Mouse (Mus musculus): ENCODE measurements around the gene Actc1.

Actc1 gene

DNA sequence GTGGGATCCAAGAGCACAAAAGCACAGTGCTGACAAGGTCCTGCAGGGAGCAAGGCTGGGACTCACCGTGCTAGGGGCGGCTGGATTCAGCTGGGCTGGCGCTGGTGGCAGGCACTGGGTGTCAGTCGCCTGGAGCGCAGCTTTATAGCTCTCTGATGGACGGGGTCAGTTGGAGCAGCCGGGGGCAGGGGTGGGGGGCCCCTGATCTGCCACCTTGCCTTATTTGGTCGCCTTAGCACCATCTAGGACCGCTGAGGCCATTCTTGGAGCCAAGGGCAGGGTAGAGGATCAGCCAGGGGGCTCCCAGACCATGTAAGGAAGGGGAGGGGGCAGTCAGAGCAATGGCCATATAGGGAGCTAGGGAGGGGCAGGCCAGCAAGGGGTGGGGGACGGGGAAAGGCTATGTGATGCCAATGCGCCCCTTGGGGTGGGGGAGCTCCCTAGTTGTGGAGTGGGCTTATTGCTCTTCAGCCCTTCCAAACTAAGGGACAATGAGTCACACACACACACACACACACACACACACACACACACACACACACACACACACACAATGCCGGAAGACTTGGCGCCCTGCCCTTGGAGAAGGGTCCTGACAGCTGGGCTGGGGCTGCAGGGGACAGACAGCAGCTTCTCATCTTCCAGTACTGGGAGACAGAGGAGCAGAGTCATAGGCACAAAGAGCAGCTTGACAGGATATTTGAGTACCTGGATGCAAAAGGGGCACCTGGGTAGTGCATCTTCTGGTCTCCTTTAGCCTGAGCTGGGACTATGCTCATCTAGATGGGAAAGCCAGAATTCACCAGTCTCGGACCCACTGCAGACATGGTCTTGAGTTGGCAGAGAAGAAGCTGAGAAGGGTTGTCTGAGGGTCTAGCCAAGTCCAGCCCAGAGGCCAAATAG lies at the start of gene Actc1:
TSS of gene Actc1 (minus strand) at position 853 of the 903 bp plus-strand sequence.
- peak; percentile 29 for DNase-seq

GRCm38 (mm10) chr2:114102471-114102870 lies 49.1 kb upstream of the Actc1 start:
- no peak for DNase-seq

DNA sequence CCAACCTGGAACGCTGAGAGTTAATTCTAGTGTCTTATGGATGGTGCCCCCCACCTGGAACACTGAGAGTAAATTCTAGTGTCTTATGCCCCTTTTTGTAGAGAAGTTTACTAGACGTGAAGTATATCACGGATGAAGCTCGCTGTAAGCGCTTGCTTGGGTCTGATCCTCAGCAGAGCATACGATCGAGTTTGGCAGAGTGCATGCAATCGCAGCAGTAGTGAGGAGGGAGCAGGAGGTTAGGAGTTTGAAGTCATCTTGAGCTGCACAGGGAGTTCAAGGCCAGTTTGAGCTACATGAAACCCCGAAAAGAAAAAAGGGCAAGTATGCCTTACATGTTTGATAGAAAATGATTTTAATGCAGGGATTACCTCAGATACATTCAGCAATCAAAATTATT lies 47.5 kb upstream of the Actc1 start:
- no peak for DNase-seq

DNA sequence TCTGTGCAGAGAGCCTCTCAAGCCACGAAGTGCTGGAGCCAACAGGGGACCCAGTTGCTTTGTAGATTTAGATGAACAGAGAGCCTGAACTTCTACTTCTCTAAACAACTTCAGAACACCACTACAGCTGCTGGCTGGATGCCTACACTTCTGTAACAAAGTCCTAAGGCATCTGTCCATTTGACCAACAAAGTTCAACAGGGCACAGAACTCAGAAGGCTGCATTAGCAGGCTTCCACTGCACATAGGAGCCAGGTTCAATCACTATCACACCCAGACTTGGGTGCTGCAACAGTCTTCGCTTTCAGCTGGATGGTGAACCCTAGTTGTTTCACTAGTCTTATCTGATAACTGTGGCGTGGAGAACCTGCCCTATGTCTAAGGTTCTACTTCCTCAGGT lies 46.5 kb upstream of the Actc1 start:
- DNase-seq, result no peak

DNA sequence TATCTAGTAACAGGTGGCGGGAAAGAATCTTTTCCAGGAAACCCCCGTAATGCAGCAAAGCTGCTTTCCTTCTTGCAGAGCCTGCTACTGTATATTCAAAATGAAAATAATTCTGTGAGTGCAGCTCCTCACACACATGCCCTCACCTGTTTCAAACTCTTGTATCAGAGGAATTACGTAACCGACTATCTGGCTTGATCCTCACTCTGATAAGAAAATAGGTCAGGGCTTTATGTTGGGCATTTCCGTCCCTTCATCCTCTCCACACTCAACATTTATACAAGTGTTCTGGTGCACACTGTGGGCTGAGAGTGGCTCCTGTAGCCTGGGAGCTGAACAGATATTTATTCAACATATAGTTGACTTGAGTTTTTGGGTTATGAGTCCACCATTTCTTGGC lies 45.8 kb upstream of the Actc1 start:
- no peak for DNase-seq

- DNase-seq, result no peak
Observed at GRCm38 (mm10) chr2:114097627-114098026, 44.3 kb upstream of the Actc1 start.

DNA sequence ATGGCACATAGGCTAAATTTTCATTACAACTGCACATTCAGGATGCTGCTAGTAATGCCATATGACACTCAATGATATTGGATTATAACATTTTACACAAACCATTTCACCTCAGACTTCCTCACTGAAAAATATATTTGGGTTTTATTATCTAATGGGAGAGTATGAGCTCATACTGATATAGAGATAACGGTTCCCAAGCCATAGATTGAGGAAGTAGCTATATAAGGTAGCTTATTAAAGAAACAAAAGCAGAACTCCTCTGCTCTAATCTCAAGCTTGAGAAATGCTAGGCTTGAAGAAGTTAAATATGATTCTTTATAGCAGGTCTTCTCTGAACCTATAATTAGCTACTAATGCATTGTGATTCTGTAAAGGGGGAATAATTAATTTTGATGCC lies 43.2 kb upstream of the Actc1 start:
- no peak for DNase-seq

GRCm38 (mm10) chr2:114095348-114095747 lies 42.0 kb upstream of the Actc1 start:
- no peak for DNase-seq

DNA sequence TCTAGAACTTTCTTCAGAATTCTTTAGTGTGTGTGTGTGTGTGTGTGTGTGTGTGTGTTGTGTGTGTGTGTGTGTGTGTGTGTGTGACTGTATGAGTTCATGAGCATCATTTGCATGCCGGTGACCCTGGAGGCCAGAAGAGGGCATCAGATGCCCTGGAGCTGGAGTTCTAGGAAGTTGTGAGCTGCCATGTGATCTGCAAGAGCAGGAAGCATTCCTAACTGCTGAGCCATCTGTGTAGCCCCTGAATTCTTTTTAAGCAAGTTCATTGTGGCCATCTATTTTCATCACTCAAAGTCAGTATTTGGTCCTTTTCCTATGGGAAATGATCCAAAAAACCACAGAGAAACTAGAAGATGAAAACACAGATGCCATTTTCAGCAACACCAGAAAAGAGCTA lies 41.3 kb upstream of the Actc1 start:
- DNase-seq, result no peak

- DNase-seq, result no peak
Observed at GRCm38 (mm10) chr2:114093577-114093976, 40.2 kb upstream of the Actc1 start.

DNA sequence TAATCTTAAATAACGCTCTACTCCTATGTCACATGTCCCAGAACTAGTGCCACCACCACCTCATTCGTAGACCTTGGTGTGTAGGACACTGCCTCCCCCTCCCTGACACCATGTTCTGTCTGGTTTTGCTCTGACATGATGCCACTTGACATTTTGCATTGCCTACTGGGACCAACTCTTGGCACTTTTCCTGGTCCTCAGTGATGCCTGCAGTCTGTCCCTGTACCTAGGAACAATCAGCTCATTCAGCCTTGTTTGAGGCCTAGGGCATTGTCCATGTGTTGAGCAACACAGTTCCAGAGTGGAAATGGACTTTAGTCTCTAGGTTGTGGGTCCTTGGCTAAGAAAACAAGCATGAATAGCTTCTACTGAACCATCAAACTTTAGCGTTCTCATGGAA lies 36.5 kb upstream of the Actc1 start:
- DNase-seq, result no peak

- DNase-seq, result no peak
Observed at GRCm38 (mm10) chr2:114087271-114087670, 33.9 kb upstream of the Actc1 start.

DNA sequence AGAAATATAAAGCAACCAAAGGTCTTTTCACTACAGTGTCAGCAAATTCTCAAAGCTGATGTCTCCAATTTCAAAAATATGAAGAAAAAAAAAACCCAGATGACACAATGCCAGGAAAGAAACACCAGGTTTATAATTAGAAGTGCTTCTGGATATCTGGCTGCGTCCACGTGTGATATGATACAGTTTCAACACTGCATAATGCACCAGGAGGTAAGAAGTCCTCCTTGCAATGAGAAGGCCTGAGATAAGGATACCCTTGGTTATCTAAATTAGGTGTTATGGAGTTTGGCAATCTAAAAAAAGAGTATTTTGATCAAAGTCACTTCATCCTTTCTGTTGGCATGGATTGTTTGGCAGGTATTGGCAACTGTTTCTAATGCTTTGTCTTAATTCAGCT lies 18.5 kb upstream of the Actc1 start:
- DNase-seq, result no peak

- DNase-seq, result no peak
Observed at GRCm38 (mm10) chr2:114066226-114066625, 12.9 kb upstream of the Actc1 start.

DNA sequence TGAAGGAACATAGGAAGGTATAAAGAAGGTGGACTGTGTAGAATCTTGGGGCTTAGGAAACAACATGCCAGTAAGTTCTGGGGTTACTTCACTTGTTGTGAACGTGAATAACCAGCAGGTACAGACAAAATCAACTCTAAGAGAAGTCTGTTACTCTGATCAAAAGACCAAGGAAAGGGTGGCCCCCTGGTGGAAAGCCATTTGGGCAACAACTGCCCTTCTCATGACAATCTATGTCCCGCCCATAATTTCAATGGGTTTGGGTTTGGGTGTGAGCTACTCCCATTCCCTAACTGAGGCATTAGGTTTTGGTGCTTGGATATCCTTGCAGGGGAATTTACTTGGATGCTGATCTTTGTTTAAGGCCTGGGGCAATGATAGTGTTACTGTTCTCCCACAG lies 10.7 kb upstream of the Actc1 start:
- no peak for DNase-seq

DNA sequence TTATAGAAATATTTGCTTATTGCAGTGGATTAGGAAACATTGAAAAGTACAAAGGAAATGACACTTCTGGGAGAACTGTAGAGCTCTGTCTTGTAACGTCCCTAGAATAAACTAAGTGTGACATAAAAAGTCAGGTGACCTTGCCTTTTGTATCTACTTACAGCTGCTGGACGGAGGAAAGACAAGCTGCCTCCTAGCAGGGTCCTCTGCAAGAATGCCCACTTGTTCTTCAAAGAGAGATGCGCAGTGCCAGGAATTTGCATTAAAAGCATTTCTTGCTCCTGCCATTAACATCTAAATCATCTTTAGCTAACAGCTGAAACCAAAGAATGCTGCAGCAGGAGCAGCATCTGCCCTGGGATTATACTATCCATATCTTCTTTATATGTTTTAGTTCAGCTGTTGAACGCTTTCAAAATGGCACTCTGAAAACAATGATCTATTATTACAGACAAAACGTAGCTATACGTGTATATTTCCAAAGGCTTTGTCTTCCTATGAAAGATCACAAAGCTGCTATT lies 6.8 kb upstream of the Actc1 start:
- no peak for DNase-seq

DNA sequence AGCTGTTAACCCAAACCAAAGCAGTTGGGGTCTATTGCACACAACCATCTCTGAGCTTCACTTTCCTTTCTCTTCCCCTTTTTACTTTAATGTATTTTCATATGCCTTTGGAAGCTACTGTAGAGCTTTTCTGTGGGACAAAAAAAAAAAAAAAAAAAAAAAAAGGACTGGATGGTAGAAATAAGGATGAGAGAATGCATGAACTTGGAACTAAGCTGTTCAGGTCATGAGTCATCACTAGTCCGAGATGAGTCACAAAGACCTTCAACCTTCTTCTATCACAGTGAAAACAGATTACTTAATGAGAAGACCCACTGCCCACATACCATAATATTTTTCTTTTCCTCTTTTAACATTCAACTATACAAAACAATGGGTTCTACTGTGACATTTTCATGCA lies 6.3 kb upstream of the Actc1 start:
- DNase-seq, result no peak

DNA sequence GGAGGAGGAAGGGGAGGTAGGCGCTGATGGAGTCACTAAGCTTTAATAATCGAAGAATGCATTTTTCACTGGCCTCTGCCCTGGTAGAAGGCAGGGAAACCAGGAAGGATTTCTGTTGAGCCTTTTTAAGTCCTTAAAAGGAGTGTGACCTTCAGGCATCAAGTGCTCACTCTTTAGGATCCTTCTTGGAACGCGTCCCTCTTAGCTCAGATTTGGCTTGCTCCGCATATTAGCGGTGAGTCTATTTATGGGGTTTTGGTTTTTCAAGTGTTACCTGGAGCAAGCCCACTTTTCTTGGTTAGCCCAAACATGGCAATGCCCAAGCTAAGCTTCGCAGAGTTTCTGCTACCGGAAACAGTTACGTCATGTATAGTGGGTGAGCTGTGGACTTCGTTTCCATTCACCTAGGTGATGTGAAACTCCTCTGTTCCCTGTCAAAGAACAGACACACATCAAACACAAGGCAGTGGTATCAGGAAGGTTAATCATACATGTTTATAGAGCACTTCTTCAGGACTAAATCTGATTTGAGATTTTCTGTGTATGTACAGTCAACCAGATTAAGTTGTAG lies 5.0 kb upstream of the Actc1 start:
- no peak for DNase-seq

- DNase-seq, result no peak
Observed at GRCm38 (mm10) chr2:114057303-114057853, 4.0 kb upstream of the Actc1 start.

DNA sequence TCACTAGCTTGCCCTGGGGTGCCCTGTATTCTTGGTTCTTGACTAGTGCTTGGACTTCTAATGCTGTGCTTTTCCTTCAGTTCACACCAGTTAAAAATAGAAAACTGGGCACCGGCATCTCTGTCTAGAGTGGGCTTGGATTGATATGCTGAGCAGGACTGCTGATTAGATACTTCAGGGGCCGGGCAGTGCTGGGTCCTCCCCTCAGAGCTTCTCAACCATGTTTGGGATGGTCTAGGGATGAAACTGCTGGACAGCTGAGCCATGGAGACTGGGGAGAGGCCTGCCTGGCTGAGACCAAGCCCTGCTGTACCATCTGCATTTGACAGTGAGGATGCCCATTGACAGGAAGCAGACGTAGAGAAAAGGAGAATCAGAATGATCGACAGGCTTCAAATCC lies 781 bp upstream of the Actc1 start:
- no peak for DNase-seq

DNA sequence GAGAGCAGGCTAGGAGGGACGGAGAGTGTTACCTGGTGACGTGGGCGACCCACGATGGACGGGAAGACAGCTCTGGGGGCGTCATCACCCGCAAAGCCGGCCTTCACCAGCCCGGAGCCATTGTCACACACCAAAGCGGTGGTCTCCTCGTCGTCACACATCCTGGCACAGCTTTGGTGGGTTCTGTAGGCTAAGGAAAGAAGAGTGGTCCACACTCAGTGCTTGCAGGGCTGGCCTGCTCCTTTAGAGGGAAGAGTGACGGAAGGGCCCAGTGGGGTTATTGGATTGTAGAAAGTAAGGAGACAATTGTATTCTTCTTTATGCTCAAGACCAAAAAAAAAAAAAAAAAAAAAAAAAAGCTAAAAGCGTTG lies 1.5 kb downstream of the Actc1 start:
- no peak for DNase-seq

DNA sequence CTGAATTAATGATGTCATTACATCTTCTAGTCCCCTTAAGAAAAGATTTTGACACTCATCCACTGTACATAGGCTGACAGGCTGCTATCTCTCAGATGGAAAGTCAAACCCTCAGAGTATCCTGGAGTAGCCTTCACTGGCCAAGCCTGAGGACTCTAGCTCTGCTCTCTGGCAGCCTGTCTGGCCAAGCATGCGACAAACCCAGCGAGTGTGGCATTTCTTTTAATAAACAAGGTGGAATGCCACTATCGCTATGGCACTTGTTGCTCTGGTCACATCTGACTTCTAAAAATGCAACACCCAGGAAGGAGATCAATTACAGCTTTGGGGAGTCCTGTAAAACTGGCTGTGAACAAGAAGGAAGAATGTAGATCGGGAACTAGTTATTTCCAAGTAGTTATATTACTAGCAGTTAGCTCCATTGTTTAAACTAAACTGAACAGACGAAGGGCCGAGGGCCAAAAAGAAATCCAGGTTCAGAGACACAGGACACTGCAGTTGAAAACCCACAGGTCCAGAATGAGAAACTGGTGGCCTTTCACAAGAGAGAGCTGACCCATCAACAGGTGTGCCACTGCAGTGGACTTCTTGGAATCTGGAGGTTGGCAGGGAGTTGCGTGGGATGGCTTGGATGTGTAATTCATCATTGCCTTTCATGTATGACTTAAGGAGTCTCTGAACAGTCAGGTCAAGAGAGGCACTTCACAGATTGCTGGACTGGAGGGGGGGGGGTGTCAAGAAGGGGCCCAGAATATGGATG lies 2.1 kb downstream of the Actc1 start:
- no peak for DNase-seq

GRCm38 (mm10) chr2:114050150-114050549 lies 3.2 kb downstream of the Actc1 start:
- no peak for DNase-seq

Data from embryo, embryonic 11 days (tissue).